Mouse (Mus musculus): ENCODE results near the gene Mob3b.

GRCm38 (mm10) chr4:35068739-35069138, 88.5 kb downstream of the Mob3b start:
- TF ChIP-seq POLR2A (IDR thresholded peaks at IDR 0.05; ENCODE audit: extremely low read depth, insufficient read depth, low read length) (no peak), CTCF (IDR thresholded peaks at IDR 0.05; ENCODE audit: extremely low read depth, insufficient read depth, low read length) (no peak)
